Mouse (Mus musculus) MEL (cell line): ENCODE data around the gene Rtp1. TPM values are rescaled to one million over a fixed set of nuclear protein-coding genes. Genes with fewer than 3 reads are reported as not detected.

Experiments
- DNase-seq: peaks from one replicate; pipeline ENCODE4 v3.0.0; 2011; ENCODE audit warnings: low read depth, low spot score
- H3K27ac ChIP-seq: 2 replicates; pipeline ENCODE4 v1.5.1; 2012; ENCODE audit warnings: low read depth, mild to moderate bottlenecking, control low read depth, low read length, moderate library complexity; ENCODE audit not compliant: control insufficient read depth
- H3K27me3 ChIP-seq, 2 experiments: fragments of 150-350 bp in 1 of 2; sonication (generic) in 1 of 2; 2 replicates each; pipeline ENCODE4 v1.6.1; 2012; ENCODE audit warnings: low read length in 2 of 2, mild to moderate bottlenecking in 2 of 2, improper control_type of control experiment in 1 of 2, moderate library complexity in 1 of 2; ENCODE audit not compliant: insufficient read depth in 2 of 2, control insufficient read depth in 1 of 2
- H3K36me3 ChIP-seq, 2 experiments: 2 replicates each; pipeline ENCODE4 v1.6.1; 2012 to 2014; ENCODE audit warnings: low read length in 2 of 2, improper control_type of control experiment in 1 of 2, inconsistent platforms in 1 of 2, mild to moderate bottlenecking in 1 of 2; ENCODE audit not compliant: insufficient read depth in 2 of 2, control insufficient read depth in 1 of 2
- H3K4me1 ChIP-seq, 2 experiments: fragments of 150-350 bp in 1 of 2; sonication (generic) in 1 of 2; 2 replicates each; pipeline ENCODE4 v1.6.1; 2012; ENCODE audit warnings: low read length in 2 of 2, improper control_type of control experiment in 1 of 2, mild to moderate bottlenecking in 1 of 2; ENCODE audit not compliant: insufficient read depth in 2 of 2, control insufficient read depth in 1 of 2
- H3K4me3 ChIP-seq, 2 experiments: fragments of 150-350 bp in 1 of 2; sonication (generic) in 1 of 2; 2 replicates each; pipeline ENCODE4 v1.5.1; 2012; ENCODE audit warnings: low read depth in 2 of 2, low read length in 2 of 2, mild to moderate bottlenecking in 2 of 2, moderate library complexity in 2 of 2, control low read depth in 1 of 2, improper control_type of control experiment in 1 of 2; ENCODE audit not compliant: control insufficient read depth in 1 of 2, insufficient read depth in 1 of 2
- H3K79me2 ChIP-seq: 2 replicates; pipeline ENCODE4 v1.6.1; 2012; ENCODE audit warnings: mild to moderate bottlenecking, low read length, moderate library complexity; ENCODE audit not compliant: control insufficient read depth, poor library complexity, insufficient read depth
- H3K9ac ChIP-seq: 2 replicates; pipeline ENCODE4 v1.6.1; 2012; ENCODE audit warnings: low read depth, mild to moderate bottlenecking, control low read depth, low read length, moderate library complexity; ENCODE audit not compliant: control insufficient read depth, poor library complexity, severe bottlenecking
- H3K9me3 ChIP-seq: fragments of 150-350 bp; sonication (generic); replicated peaks from 2 replicates; pipeline ENCODE4 v1.6.1; 2012; ENCODE audit warnings: mild to moderate bottlenecking, low read length, improper control_type of control experiment, moderate library complexity; ENCODE audit not compliant: insufficient read depth
- BHLHE40 ChIP-seq: IDR thresholded peaks from 2 replicates; pipeline ENCODE4 v1.6.1; 2012; ENCODE audit warnings: low read depth, mild to moderate bottlenecking, inconsistent platforms, low read length, improper control_type of control experiment, borderline replicate concordance
- CHD2 ChIP-seq: IDR thresholded peaks from 2 replicates; pipeline ENCODE4 v1.6.1; 2011; ENCODE audit warnings: low read length, improper control_type of control experiment
- CTCF ChIP-seq, 3 experiments: IDR thresholded peaks in 2 of 3; conservative IDR thresholded peaks in 1 of 3; 2 replicates each; pipeline ENCODE4 v1.5.1; 2011 to 2012; ENCODE audit warnings: low read length in 3 of 3, low read depth in 2 of 3, mild to moderate bottlenecking in 2 of 3, improper control_type of control experiment in 1 of 3, inconsistent platforms in 1 of 3, mixed read lengths in 1 of 3, moderate library complexity in 1 of 3; ENCODE audit not compliant: control insufficient read depth in 1 of 3, insufficient read depth in 1 of 3, poor library complexity in 1 of 3, severe bottlenecking in 1 of 3
- ELF1 ChIP-seq: IDR thresholded peaks from 2 replicates; pipeline ENCODE4 v1.6.1; 2014; ENCODE audit warnings: low read depth, mild to moderate bottlenecking, inconsistent platforms, low read length, improper control_type of control experiment, moderate library complexity
- EP300 ChIP-seq, 2 experiments: IDR thresholded peaks; 2 replicates each; pipeline ENCODE4 v1.6.1; 2011; ENCODE audit warnings: improper control_type of control experiment in 2 of 2, low read length in 2 of 2, low read depth in 1 of 2, mild to moderate bottlenecking in 1 of 2
- GATA1 ChIP-seq: IDR thresholded peaks from 2 replicates; pipeline ENCODE4 v1.6.1; 2011; ENCODE audit warnings: low read depth, low read length, improper control_type of control experiment
- HCFC1 ChIP-seq: IDR thresholded peaks from 2 replicates; pipeline ENCODE4 v1.6.1; 2012; ENCODE audit warnings: low read depth, mild to moderate bottlenecking, inconsistent platforms, low read length, improper control_type of control experiment, moderate library complexity
- JUND ChIP-seq: IDR thresholded peaks from 2 replicates; pipeline ENCODE4 v1.6.1; 2011; ENCODE audit warnings: low read depth, mild to moderate bottlenecking, improper control_type of control experiment, low read length
- KAT2A ChIP-seq: conservative IDR thresholded peaks from 2 replicates; pipeline ENCODE4 v1.6.1; 2012; ENCODE audit warnings: low read depth, low read length, improper control_type of control experiment, inconsistent platforms
- MAFK ChIP-seq: IDR thresholded peaks from 2 replicates; pipeline ENCODE4 v1.6.1; 2011; ENCODE audit warnings: low read depth, mild to moderate bottlenecking, low read length, improper control_type of control experiment, borderline replicate concordance
- MAZ ChIP-seq: IDR thresholded peaks from 2 replicates; pipeline ENCODE4 v1.6.1; 2012; ENCODE audit warnings: low read depth, mild to moderate bottlenecking, inconsistent platforms, low read length, improper control_type of control experiment
- MEF2A ChIP-seq: IDR thresholded peaks from 2 replicates; pipeline ENCODE4 v1.6.1; 2014; ENCODE audit warnings: low read depth, mild to moderate bottlenecking, inconsistent platforms, low read length, improper control_type of control experiment; ENCODE audit not compliant: poor library complexity, insufficient replicate concordance, severe bottlenecking; ENCODE audit errors: extremely low read depth
- MYC ChIP-seq: IDR thresholded peaks from 2 replicates; pipeline ENCODE4 v1.6.1; 2011; ENCODE audit warnings: low read depth, mild to moderate bottlenecking, low read length, improper control_type of control experiment, moderate library complexity
- NRF1 ChIP-seq: IDR thresholded peaks from 2 replicates; pipeline ENCODE4 v1.6.1; 2014; ENCODE audit warnings: low read depth, mild to moderate bottlenecking, inconsistent platforms, low read length, improper control_type of control experiment, moderate library complexity; ENCODE audit not compliant: poor library complexity, insufficient read depth, severe bottlenecking
- POLR2A ChIP-seq, 2 experiments: IDR thresholded peaks; 2 replicates each; pipeline ENCODE4 v1.6.1; 2011 to 2012; ENCODE audit warnings: low read length in 2 of 2, mild to moderate bottlenecking in 2 of 2, control low read depth in 1 of 2, improper control_type of control experiment in 1 of 2, low read depth in 1 of 2, moderate library complexity in 1 of 2; ENCODE audit not compliant: control insufficient read depth in 1 of 2, insufficient read depth in 1 of 2, poor library complexity in 1 of 2
- POLR2AphosphoS5 ChIP-seq: IDR thresholded peaks from 2 replicates; pipeline ENCODE4 v1.6.1; 2012; ENCODE audit warnings: low read depth, borderline replicate concordance, mild to moderate bottlenecking, inconsistent platforms, low read length, moderate library complexity, mixed read lengths
- RAD21 ChIP-seq: IDR thresholded peaks from 2 replicates; pipeline ENCODE4 v1.6.1; 2011; ENCODE audit warnings: mild to moderate bottlenecking, low read depth, low read length, improper control_type of control experiment
- RCOR1 ChIP-seq: IDR thresholded peaks from 2 replicates; pipeline ENCODE4 v1.6.1; 2012; ENCODE audit warnings: low read depth, mild to moderate bottlenecking, inconsistent platforms, low read length, improper control_type of control experiment
- SIN3A ChIP-seq: IDR thresholded peaks from 2 replicates; pipeline ENCODE4 v1.6.1; 2012; ENCODE audit warnings: low read length, improper control_type of control experiment, inconsistent platforms
- SMC3 ChIP-seq: IDR thresholded peaks from 2 replicates; pipeline ENCODE4 v1.6.1; 2011; ENCODE audit warnings: low read depth, low read length, improper control_type of control experiment
- TAL1 ChIP-seq: IDR thresholded peaks from 2 replicates; pipeline ENCODE4 v1.6.1; 2012; ENCODE audit warnings: mild to moderate bottlenecking, inconsistent platforms, low read length, moderate library complexity, mixed read lengths
- TCF12 ChIP-seq: IDR thresholded peaks from 2 replicates; pipeline ENCODE4 v1.6.1; 2014; ENCODE audit warnings: low read depth, mild to moderate bottlenecking, inconsistent platforms, low read length, improper control_type of control experiment, moderate library complexity
- USF1 ChIP-seq: IDR thresholded peaks from 2 replicates; pipeline ENCODE4 v1.6.1; 2014; ENCODE audit warnings: low read depth, mild to moderate bottlenecking, inconsistent platforms, low read length, improper control_type of control experiment, moderate library complexity
- ZKSCAN1 ChIP-seq: IDR thresholded peaks from 2 replicates; pipeline ENCODE4 v1.6.1; 2012; ENCODE audit warnings: low read depth, mild to moderate bottlenecking, inconsistent platforms, low read length, improper control_type of control experiment, moderate library complexity
- polyA plus RNA-seq, 2 experiments: library from polyadenylated mRNA; stranded (reverse) in 1 of 2; unstranded in 1 of 2; fragments of >175 nt in 1 of 2; fragments of >200 nt in 1 of 2; gene quantifications; 2 replicates each; pipeline versions ENCODE4 v1.2.1 to v1.2.4; 2012; ENCODE audit warnings: low replicate concordance in 2 of 2, low read depth in 1 of 2; ENCODE audit not compliant: insufficient read length in 2 of 2, insufficient read depth in 1 of 2, missing spikeins in 1 of 2
- total RNA-seq: library from RNA; depleted of rRNA; stranded (reverse); fragments of 300-350 nt; gene quantifications from 2 replicates; pipeline ENCODE4 v1.2.3, GENCODE M21; 2012

Rtp1 gene
- total and polyA plus RNA-seq, 3 experiments = not detected

- Histone ChIP-seq H3K36me3 (no peaks in the 10 kb centered on the region), H3K9me3 (no peaks in the 10 kb centered on the region), H3K4me1 (peaks cover 0 to 3% of the 10 kb centered on the region in 2 experiments; a peak in 1 of 4 replicates), H3K9ac (no peak overlapping the region), H3K27ac (no peak overlapping the region), H3K27me3 (no peaks in the 10 kb centered on the region), H3K4me3 (no peak overlapping the region), H3K79me2 (no peaks in the 10 kb centered on the region)
- peak; percentile 49 for DNase-seq
- TF ChIP-seq KAT2A = no peak
- no peak for TF ChIP-seq RAD21
- no peak for TF ChIP-seq CTCF (IDR thresholded peaks at IDR 0.05 in 2 of 3, conservative IDR thresholded peaks at IDR 0.05 in 1 of 3; ENCODE audit: control insufficient read depth in 1 of 3, insufficient read depth in 1 of 3, low read depth in 2 of 3, low read length in 3 of 3, poor library complexity in 1 of 3, severe bottlenecking in 1 of 3)
- TF ChIP-seq MEF2A = no peak
- TF ChIP-seq CHD2 = no peak
- no peak for TF ChIP-seq RCOR1
- peak in 1 of 2 experiments; percentile 35; a peak in 1 of 4 replicates for TF ChIP-seq EP300 (IDR thresholded peaks at IDR 0.05; ENCODE audit: low read depth in 1 of 2, low read length in 2 of 2)
- no peak for TF ChIP-seq MAFK
- TF ChIP-seq POLR2A (IDR thresholded peaks at IDR 0.05; ENCODE audit: control insufficient read depth in 1 of 2, insufficient read depth in 1 of 2, low read depth in 1 of 2, low read length in 2 of 2, poor library complexity in 1 of 2) = no peak
- no peak for TF ChIP-seq MAZ
- peak; percentile 68 for TF ChIP-seq TAL1
- TF ChIP-seq POLR2AphosphoS5 = no peak
- TF ChIP-seq ELF1 = no peak
- TF ChIP-seq BHLHE40 = no peak
- peak; percentile 41 for TF ChIP-seq GATA1
- TF ChIP-seq HCFC1 = no peak
- TF ChIP-seq MYC = no peak
- no peak for TF ChIP-seq JUND
- no peak for TF ChIP-seq ZKSCAN1
- TF ChIP-seq TCF12 = peak; percentile 21; the same call in 1 of the 2 replicates
- TF ChIP-seq NRF1 = no peak
- no peak for TF ChIP-seq SMC3
Measured at GRCm38 (mm10) chr16:23401463-23401862, 27.5 kb upstream of the Rtp1 start.

GRCm38 (mm10) chr16:23401959-23402358 is 27.0 kb upstream of the Rtp1 start:
- no peak for DNase-seq
- TF ChIP-seq KAT2A (no peak), TAL1 (no peak), SMC3 (no peak), USF1 (no peak), ELF1 (no peak), SIN3A (no peak), TCF12 (no peak), MEF2A (no peak)
- no peaks in the 10 kb centered on the region for H3K79me2 ChIP-seq
- H3K9me3 ChIP-seq = no peaks in the 10 kb centered on the region
- peaks cover 0 to 3% of the 10 kb centered on the region in 2 experiments; a peak in 1 of 4 replicates for H3K4me1 ChIP-seq
- H3K4me3 ChIP-seq = no peak overlapping the region
- H3K27ac ChIP-seq = no peak overlapping the region
- no peaks in the 10 kb centered on the region for H3K27me3 ChIP-seq
- no peaks in the 10 kb centered on the region for H3K36me3 ChIP-seq
- H3K9ac ChIP-seq = no peak overlapping the region
